Mouse (Mus musculus): ENCODE results near the gene Pid1. TPM values are rescaled to one million over a fixed set of nuclear protein-coding genes. Genes with fewer than 3 reads are reported as not detected.

Pid1 gene
- polyA plus RNA-seq, 1 experiment from 2014 or later, result 62.4 TPM

DNA sequence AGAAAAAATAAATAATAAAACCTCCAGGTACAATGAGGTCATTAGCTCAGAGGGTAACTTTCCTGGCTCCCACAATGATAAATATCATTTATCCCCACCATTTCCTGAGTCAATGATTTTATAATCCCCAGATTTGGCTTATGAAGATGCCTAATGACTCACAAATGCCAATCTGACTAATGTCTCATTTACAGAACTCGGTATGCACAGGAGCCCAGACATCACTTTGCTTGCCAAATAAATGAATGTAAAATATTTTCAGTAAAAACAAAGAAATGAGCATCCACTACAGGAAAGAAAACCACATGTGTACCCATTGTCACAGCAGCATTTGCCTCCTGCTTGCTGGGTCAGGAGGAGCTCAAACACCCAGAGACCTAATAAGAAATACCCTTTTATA, 222.4 kb downstream of the Pid1 start:
- no peaks in the 10 kb centered on the region for H3K36me3 ChIP-seq
- no peak for ATAC-seq (ENCODE audit: low FRiP score, low read depth)
- H3K4me3 ChIP-seq, result no peak overlapping the region
- H3K27me3 ChIP-seq, result no peaks in the 10 kb centered on the region
- 85% methylated on average over 1 of the region's 1 CpGs for WGBS
- no peak overlapping the region for H3K27ac ChIP-seq (replicated peaks)
- no peaks in the 10 kb centered on the region for H3K9me3 ChIP-seq
- H3K9ac ChIP-seq (replicated peaks), result no peak overlapping the region
- H3K4me1 ChIP-seq, result no peaks in the 10 kb centered on the region
- H3K4me2 ChIP-seq (replicated peaks), result no peak overlapping the region

- Histone ChIP-seq H3K36me3 (no peaks in the 10 kb centered on the region), H3K27ac (replicated peaks) (no peak overlapping the region), H3K9ac (replicated peaks) (no peak overlapping the region), H3K4me2 (replicated peaks) (no peak overlapping the region), H3K4me1 (no peaks in the 10 kb centered on the region), H3K27me3 (no peaks in the 10 kb centered on the region), H3K9me3 (no peaks in the 10 kb centered on the region), H3K4me3 (no peak overlapping the region)
- 80% methylated on average over 4 of the region's 4 CpGs for WGBS
- no peak for ATAC-seq (ENCODE audit: low FRiP score, low read depth)
Measured at GRCm38 (mm10) chr1:84132451-84132850, 231.5 kb downstream of the Pid1 start.

DNA sequence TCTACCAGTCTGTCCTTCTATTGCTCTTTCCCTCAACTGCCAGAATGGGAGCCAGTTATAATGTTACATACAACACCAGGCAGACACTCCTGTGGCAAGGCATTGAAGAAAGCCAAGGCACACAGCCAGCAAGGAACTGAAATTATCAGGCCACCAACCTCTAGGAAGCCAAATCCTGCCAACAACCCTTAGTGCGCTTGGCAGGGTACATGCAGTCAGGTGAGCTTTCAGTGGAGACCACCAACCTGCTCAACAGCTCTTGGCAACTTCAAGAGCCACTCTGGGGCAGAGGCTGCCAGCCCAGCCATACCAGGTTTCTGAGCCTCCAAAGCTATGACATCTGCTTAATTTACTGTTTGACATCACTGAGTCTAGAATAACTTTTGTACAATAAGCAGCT, 232.2 kb downstream of the Pid1 start:
- WGBS, result 83% methylated on average over 1 of the region's 1 CpGs
- ATAC-seq (ENCODE audit: low FRiP score, low read depth), result no peak
- no peaks in the 10 kb centered on the region for H3K27me3 ChIP-seq
- H3K27ac ChIP-seq (replicated peaks), result no peak overlapping the region
- no peak overlapping the region for H3K9ac ChIP-seq (replicated peaks)
- no peaks in the 10 kb centered on the region for H3K4me1 ChIP-seq
- H3K4me3 ChIP-seq, result no peak overlapping the region
- H3K4me2 ChIP-seq (replicated peaks), result no peak overlapping the region
- H3K36me3 ChIP-seq, result no peaks in the 10 kb centered on the region
- no peaks in the 10 kb centered on the region for H3K9me3 ChIP-seq

GRCm38 (mm10) chr1:84128510-84128909, 235.5 kb downstream of the Pid1 start:
- H3K9me3 ChIP-seq, result no peaks in the 10 kb centered on the region
- 71% methylated on average over 4 of the region's 4 CpGs for WGBS

GRCm38 (mm10) chr1:84119306-84119705, 244.7 kb downstream of the Pid1 start:
- H3K36me3 ChIP-seq, result no peaks in the 10 kb centered on the region
- H3K27ac ChIP-seq (replicated peaks), result no peak overlapping the region
- WGBS, result 96% methylated on average over 2 of the region's 2 CpGs
- H3K27me3 ChIP-seq, result no peaks in the 10 kb centered on the region
- no peaks in the 10 kb centered on the region for H3K9me3 ChIP-seq
- no peak overlapping the region for H3K4me3 ChIP-seq
- no peak overlapping the region for H3K4me2 ChIP-seq (replicated peaks)
- no peaks in the 10 kb centered on the region for H3K4me1 ChIP-seq
- no peak for ATAC-seq (ENCODE audit: low FRiP score, low read depth)
- H3K9ac ChIP-seq (replicated peaks), result no peak overlapping the region

More at GRCm38 (mm10) chr1:84128510-84128909, 235.5 kb downstream of the Pid1 start:
- Histone ChIP-seq H3K4me3 (no peak overlapping the region), H3K4me2 (replicated peaks) (no peak overlapping the region), H3K4me1 (no peaks in the 10 kb centered on the region), H3K36me3 (no peaks in the 10 kb centered on the region), H3K27ac (replicated peaks) (no peak overlapping the region), H3K27me3 (no peaks in the 10 kb centered on the region), H3K9ac (replicated peaks) (no peak overlapping the region)
- ATAC-seq (ENCODE audit: low FRiP score, low read depth), result no peak

DNA sequence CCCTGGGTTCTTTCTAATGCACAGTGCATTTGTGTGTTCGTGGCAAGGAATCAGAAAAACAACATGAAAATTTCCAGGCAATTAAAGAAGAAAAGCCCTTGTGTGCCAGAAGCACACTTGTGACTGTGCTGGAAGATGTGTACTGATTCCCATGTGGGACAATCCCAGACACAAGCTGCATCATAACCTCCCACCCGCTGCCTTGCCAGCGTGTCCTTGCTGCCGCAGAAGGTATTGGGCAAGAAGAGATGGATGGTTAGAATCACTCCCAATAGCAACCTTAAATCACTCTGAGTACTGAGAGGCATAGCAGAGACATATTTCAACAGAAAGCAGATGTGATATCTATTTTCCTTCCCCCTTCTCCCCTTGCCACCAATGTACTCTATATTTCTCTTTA, 257.2 kb downstream of the Pid1 start:
- 96% methylated on average over 4 of the region's 4 CpGs for WGBS
- H3K4me3 ChIP-seq, result no peak overlapping the region
- H3K27me3 ChIP-seq, result no peaks in the 10 kb centered on the region
- no peaks in the 10 kb centered on the region for H3K36me3 ChIP-seq
- H3K9ac ChIP-seq (replicated peaks), result no peak overlapping the region
- H3K9me3 ChIP-seq, result no peaks in the 10 kb centered on the region
- no peak overlapping the region for H3K4me2 ChIP-seq (replicated peaks)
- H3K4me1 ChIP-seq, result no peaks in the 10 kb centered on the region
- no peak for ATAC-seq (ENCODE audit: low FRiP score, low read depth)
- H3K27ac ChIP-seq (replicated peaks), result no peak overlapping the region

DNA sequence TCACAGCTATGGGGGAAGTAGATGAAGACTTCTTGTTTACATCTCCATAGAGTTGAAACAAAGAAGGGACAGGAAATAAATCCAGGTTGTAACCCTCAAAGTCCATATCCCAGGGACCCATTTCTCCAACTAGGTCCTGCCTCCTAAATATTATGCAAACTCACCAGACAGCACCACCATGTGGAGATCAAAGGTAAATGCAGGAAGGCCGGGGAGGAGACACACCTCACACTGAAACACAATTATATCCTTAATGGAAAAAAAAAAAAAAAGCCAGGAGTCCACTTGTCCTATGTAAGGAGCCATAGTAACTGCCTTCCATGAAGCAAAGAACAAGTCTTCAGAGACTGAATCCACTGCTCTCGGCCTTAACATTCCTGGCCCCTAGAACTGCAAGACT, 261.9 kb downstream of the Pid1 start:
- WGBS, result 70% methylated on average over 2 of the region's 2 CpGs
- Histone ChIP-seq H3K27ac (replicated peaks) (no peak overlapping the region), H3K4me3 (no peak overlapping the region), H3K4me1 (no peaks in the 10 kb centered on the region), H3K9ac (replicated peaks) (no peak overlapping the region), H3K27me3 (no peaks in the 10 kb centered on the region), H3K4me2 (replicated peaks) (no peak overlapping the region), H3K36me3 (no peaks in the 10 kb centered on the region), H3K9me3 (no peaks in the 10 kb centered on the region)
- no peak for ATAC-seq (ENCODE audit: low FRiP score, low read depth)

DNA sequence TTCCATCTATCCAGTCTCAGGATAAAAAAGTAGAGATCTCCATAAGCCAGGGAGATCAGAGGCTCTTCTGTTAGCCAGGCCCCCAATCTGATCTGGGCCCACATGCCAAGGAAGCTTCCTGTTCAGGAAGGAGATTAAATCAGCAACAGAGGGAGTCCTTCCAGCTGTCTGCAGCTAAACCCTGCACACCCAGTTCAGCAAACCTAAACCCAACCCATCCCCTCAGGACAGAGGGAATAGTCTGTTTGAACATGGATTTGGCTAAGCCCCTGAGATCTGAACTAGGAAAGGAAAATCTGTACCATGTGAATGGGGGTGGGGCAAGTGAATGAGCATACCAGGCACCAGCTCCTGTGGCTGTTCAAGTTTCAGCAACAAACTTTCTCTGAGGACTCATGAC, 266.6 kb downstream of the Pid1 start:
- no peak overlapping the region for H3K9ac ChIP-seq (replicated peaks)
- H3K36me3 ChIP-seq, result no peaks in the 10 kb centered on the region
- no peak overlapping the region for H3K4me3 ChIP-seq
- no peak overlapping the region for H3K27ac ChIP-seq (replicated peaks)
- no peaks in the 10 kb centered on the region for H3K9me3 ChIP-seq
- no peak overlapping the region for H3K4me2 ChIP-seq (replicated peaks)
- no peak for ATAC-seq (ENCODE audit: low FRiP score, low read depth)
- H3K4me1 ChIP-seq, result no peaks in the 10 kb centered on the region
- no peaks in the 10 kb centered on the region for H3K27me3 ChIP-seq

- 77% methylated on average over 2 of the region's 2 CpGs for WGBS
- no peak overlapping the region for H3K9ac ChIP-seq (replicated peaks)
- ATAC-seq (ENCODE audit: low FRiP score, low read depth), result no peak
- H3K4me2 ChIP-seq (replicated peaks), result no peak overlapping the region
- no peaks in the 10 kb centered on the region for H3K36me3 ChIP-seq
- no peaks in the 10 kb centered on the region for H3K9me3 ChIP-seq
- H3K4me1 ChIP-seq, result no peaks in the 10 kb centered on the region
- no peaks in the 10 kb centered on the region for H3K27me3 ChIP-seq
- H3K4me3 ChIP-seq, result no peak overlapping the region
- H3K27ac ChIP-seq (replicated peaks), result no peak overlapping the region
Measured at GRCm38 (mm10) chr1:84093291-84093690, 270.7 kb downstream of the Pid1 start.

DNA sequence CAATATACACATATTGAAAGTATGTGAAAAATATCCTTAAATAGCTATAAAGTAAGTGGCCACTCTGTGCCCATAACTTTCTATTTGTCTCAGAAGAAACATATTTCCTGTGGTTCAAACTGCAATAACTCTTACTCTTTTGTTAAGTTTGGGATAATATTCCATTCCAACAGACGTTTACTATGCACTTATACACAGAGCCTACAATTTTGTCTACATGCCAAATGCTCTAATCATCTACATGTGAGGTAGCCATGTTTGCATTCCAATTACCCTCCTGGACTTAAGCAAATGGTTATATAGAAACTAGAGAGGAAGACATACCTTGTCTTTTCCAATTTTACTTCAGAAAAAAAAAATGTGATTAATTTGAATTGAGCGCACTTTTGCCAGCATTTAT, 274.3 kb downstream of the Pid1 start:
- Histone ChIP-seq H3K4me1 (0 out of 2 replicates have a peak, but pooled peaks cover 5% of the 10 kb centered on the region), H3K4me2 (replicated peaks) (no peak overlapping the region), H3K27me3 (no peaks in the 10 kb centered on the region), H3K4me3 (no peak overlapping the region), H3K9ac (replicated peaks) (no peak overlapping the region), H3K36me3 (no peaks in the 10 kb centered on the region), H3K9me3 (no peaks in the 10 kb centered on the region), H3K27ac (replicated peaks) (no peak overlapping the region)
- 86% methylated on average over 2 of the region's 2 CpGs for WGBS
- ATAC-seq (ENCODE audit: low FRiP score, low read depth), result no peak

- ATAC-seq (ENCODE audit: low FRiP score, low read depth), result no peak
- Histone ChIP-seq H3K9ac (replicated peaks) (no peak overlapping the region), H3K9me3 (no peaks in the 10 kb centered on the region), H3K27me3 (no peaks in the 10 kb centered on the region), H3K27ac (replicated peaks) (no peak overlapping the region), H3K4me3 (no peak overlapping the region), H3K4me1 (0 out of 2 replicates have a peak, but pooled peaks cover 5% of the 10 kb centered on the region), H3K4me2 (replicated peaks) (no peak overlapping the region), H3K36me3 (no peaks in the 10 kb centered on the region)
- WGBS, result 71% methylated on average over 2 of the region's 2 CpGs
Measured at GRCm38 (mm10) chr1:84087957-84088356, 276.0 kb downstream of the Pid1 start.

GRCm38 (mm10) chr1:84087325-84087724, 276.7 kb downstream of the Pid1 start:
- Histone ChIP-seq H3K4me1 (0 out of 2 replicates have a peak, but pooled peaks cover 5% of the 10 kb centered on the region), H3K4me3 (no peak overlapping the region), H3K27ac (replicated peaks) (no peak overlapping the region), H3K9ac (replicated peaks) (no peak overlapping the region), H3K9me3 (no peaks in the 10 kb centered on the region), H3K36me3 (no peaks in the 10 kb centered on the region), H3K4me2 (replicated peaks) (no peak overlapping the region), H3K27me3 (no peaks in the 10 kb centered on the region)
- 76% methylated on average over 6 of the region's 6 CpGs for WGBS
- no peak for ATAC-seq (ENCODE audit: low FRiP score, low read depth)

GRCm38 (mm10) chr1:84086486-84086885, 277.5 kb downstream of the Pid1 start:
- Histone ChIP-seq H3K9ac (replicated peaks) (no peak overlapping the region), H3K27ac (replicated peaks) (no peak overlapping the region), H3K4me1 (0 out of 2 replicates have a peak, but pooled peaks cover 5% of the 10 kb centered on the region), H3K4me2 (replicated peaks) (no peak overlapping the region), H3K36me3 (no peaks in the 10 kb centered on the region), H3K4me3 (no peak overlapping the region), H3K9me3 (no peaks in the 10 kb centered on the region), H3K27me3 (no peaks in the 10 kb centered on the region)
- 55% methylated on average over 1 of the region's 1 CpGs for WGBS
- ATAC-seq (ENCODE audit: low FRiP score, low read depth), result no peak

All from midbrain, embryonic 12.5 days (tissue).